Mouse (Mus musculus) frontal cortex, adult 2 months (tissue): ENCODE data around the gene Tfe3. TPM values are rescaled to one million over a fixed set of nuclear protein-coding genes. Genes with fewer than 3 reads are reported as not detected.
"Not testable (repeated sequence)": the region's sequence is repeated elsewhere in the genome, so short reads cannot be mapped to it uniquely, and the experiment has no call there.

ENCODE experiments used
- DNase-seq, 2 experiments: peaks; one replicate each; pipeline ENCODE4 v3.0.0; 2022; ENCODE audit warnings: low spot score in 1 of 2; ENCODE audit errors: extremely low spot score in 1 of 2
- polyA plus RNA-seq: library from polyadenylated mRNA; depleted of rRNA; stranded (reverse); fragments of >200 nt; gene quantifications from 2 replicates; pipeline ENCODE4 v1.2.3, GENCODE M21; 2012; rRNA removed

Tfe3 gene
- 23.8 and 25.1 TPM in 2 replicates for polyA plus RNA-seq

GRCm38 (mm10) chrX:7762137-7762920 lies at the start of gene Tfe3:
Gene Tfe3, plus strand, starts transcription at chrX:7762560.
- DNase-seq, result peak; percentile 91

DNA sequence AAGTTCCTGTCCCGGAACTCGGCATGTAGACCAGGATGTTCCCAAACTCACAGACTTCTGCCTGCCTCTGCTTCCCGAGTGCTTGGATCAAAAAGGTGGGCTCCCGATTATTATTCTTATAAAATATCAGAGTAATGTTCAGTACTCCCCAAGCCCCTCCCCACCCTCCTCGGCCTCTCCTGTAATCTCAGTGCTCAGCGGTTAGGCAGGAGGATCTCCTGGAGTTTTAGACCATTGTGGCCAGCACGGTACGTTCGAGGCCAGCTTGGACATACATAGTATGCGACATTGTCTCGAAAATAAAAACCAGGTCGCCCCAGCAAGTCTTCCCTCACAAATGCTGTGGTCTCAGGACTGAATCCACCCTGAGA lies 48.6 kb upstream of the Tfe3 start:
- DNase-seq, result not testable (repeated sequence)

- DNase-seq, result peak; percentile 93 to 94
These were observed 48.0 kb upstream of the Tfe3 start, which contains the start of gene Wdr45 for GRCm38 (mm10) chrX:7714135-7714899. Gene Wdr45, plus strand, starts transcription at chrX:7714333.

GRCm38 (mm10) chrX:7716058-7716457 lies 46.3 kb upstream of the Tfe3 start:
- not testable (repeated sequence) for DNase-seq

GRCm38 (mm10) chrX:7721514-7722281 lies 40.7 kb upstream of the Tfe3 start, which contains the start of gene Gm45208:
Gene Gm45208, plus strand, starts transcription at chrX:7722245.
- peak; percentile 45 to 70 for DNase-seq

DNA sequence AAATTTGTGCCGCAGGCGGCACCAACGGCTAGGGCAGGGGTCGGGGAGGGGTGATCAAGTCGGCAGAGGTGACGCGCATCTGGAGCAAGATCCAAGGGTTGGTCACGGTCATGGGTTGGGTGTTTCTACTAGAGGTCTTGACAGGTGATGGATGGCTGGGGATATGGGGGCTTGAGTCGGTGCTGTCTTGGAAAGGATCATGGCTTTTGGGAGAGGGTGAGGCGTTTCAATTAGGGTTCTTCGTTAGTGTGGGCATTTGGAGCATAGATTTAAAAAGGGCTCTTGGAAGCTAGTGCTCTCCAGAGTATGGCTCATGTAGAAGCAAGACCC lies 40.1 kb upstream of the Tfe3 start:
- no peak for DNase-seq

- no peak for DNase-seq
These were observed 39.7 kb upstream of the Tfe3 start for GRCm38 (mm10) chrX:7722691-7723090.

DNA sequence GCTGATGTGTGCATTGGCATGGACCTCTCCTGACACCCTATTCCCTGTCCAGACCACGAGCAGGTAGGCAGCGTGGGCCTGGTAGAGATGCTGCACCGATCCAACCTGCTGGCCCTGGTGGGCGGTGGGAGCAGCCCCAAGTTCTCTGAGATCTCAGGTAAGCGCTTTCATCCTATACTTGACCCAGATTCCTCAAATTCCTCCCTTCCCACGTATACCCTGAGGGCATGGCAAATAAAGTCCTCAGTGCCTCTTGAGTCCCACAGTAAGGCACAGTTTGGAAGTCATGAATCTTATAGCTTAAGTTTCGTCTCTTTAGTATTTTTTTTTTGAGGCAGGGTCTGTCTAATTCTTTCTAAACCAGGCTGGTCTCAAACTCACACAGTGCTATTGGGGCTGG lies 38.2 kb upstream of the Tfe3 start:
- DNase-seq, result no peak

DNA sequence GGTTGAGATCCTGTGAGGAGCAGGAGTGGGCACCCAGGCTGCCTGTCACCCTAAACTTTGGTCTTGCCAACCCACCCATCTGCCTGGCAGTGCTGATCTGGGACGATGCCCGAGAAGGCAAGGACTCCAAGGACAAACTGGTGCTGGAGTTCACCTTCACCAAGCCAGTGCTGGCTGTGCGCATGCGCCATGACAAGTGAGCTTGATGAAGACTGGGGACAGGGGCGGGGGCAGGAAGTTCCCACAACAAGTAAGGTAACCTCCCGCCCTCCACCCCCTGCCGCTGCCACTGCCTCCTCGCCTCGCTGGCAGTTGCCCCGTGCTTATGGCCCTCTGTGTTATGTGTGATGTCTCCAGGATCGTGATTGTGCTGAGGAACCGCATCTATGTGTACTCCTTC lies 36.5 kb upstream of the Tfe3 start:
- no peak for DNase-seq

DNA sequence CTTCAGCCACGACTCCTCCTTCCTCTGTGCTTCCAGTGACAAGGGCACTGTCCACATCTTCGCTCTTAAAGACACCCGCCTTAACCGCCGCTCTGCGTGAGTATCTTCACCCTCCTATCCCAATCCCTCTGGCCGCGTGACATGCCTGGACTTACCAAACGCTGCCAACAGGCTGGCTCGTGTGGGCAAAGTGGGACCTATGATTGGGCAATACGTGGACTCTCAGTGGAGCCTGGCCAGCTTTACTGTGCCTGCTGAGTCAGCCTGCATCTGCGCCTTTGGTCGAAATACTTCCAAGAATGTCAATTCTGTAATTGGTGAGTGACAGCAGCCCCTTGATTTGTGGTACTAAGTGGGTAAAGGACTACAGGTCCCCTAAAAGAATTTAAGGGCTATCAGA lies 35.2 kb upstream of the Tfe3 start:
- DNase-seq, result no peak

DNA sequence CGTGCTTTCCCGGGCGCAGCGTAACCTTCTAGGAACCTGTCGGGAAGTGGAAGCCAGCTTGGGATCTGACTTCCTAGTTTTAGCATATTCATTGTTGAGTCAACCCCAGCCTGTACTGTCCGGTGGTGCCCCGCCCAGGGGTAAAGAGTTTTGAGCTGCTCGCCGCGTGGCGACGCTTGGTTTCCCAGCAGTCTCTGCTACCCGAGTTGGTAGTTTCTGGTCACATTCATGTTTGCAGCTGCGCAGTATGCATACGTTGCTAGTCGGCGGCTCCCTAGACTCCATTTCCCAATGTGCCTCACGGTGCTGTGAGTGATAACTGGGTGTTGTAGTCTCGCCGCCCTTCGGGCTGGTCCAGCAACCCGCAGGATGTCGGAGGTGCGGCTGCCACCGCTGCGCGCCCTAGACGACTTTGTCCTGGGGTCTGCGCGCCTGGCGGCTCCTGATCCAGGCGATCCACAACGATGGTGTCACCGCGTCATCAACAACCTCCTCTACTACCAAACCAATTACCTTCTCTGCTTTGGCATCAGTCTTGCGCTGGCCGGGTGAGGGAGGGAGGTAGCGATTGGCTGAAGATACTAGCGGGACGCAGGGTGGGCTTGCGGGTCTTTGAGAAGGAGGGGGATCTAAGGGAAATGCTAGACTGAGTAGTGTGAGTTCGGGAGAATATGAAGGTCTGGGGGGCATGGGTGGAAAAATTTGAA lies 34.0 kb upstream of the Tfe3 start, which contains the start of gene Praf2:
Gene Praf2, plus strand, starts transcription at position 225 of the 707 bp plus-strand sequence.
- DNase-seq, result peak; percentile 81 to 88

- no peak for DNase-seq
These were observed 33.5 kb upstream of the Tfe3 start for GRCm38 (mm10) chrX:7728922-7729265.

- peak in 1 of 2 experiments; percentile 52 for DNase-seq
These were observed 28.7 kb upstream of the Tfe3 start for GRCm38 (mm10) chrX:7733571-7734156.

DNA sequence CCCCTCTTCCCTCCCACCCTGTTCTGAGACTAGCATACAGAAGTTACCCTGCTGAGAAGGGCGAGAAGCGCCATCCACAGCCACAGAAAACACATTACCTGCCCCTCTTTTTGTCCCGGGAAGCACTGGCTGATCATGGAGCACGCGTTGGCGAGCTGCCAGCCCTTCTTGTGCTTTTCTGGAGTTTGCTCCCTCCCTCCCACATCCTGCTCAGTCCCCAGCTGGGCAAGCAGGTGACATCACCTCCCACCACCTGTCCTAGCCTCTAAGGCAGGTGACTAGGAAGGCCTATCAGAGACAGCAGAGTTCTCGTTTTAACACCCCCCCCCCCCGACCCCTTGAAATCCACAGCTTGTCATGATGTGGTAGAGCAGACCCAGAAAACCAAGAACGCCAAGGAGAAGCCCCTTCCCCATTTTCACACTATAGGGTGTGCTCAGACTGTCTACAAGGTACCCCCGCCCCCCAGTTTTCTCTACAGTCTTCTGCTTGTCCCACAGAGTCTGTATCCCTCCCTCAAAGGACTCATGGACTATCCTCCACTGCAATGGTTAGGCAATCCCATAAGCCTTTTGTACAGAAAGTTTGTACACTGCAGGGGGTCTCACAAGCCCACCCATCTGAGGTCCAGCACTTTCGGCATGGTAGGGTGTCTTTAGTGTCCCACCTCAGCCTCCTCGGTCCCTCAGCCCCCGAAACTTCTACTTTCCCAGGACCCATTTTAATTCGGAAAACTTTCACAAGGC lies 22.9 kb upstream of the Tfe3 start:
- DNase-seq, result no peak

- no peak for DNase-seq
These were observed 22.1 kb upstream of the Tfe3 start for GRCm38 (mm10) chrX:7740082-7740819.

DNA sequence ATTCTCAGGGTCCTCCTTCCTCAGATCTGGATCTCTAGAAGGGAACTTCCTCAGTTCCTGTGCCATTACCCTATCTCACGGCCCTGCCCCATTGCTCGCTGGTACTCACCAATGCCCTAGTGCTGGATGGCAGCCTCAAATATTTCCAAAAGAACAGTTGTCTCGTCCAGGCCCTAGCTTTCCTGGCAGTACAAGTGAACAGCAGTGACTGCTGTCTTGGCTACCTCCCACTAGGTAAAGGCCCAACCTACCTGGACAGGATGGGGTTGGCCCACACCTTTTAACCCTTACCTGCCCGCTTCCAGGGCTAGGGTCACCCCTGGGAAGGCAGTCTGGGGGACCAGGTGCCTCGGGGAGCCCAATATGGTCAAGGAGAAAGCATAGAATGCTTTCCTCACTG lies 21.3 kb upstream of the Tfe3 start:
- DNase-seq, result no peak

DNA sequence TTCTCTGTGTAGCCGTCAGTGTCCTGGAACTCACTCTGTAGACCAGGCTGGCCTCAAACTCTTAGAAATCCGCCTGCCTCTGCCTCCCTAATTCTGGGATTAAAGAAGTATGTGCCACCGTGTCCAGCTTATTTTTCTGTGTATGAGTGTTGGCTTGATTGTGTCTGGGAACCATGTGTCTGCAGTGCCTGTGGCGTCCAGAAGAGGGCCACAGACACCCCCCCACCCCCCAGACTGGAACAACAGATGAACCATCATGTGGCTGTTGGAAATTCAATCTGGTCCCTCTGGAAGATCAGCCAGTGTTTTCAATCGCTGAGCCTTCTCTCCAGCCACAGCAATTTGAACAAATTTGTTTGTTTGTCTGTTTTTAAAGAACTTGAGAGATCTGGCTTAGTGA lies 18.9 kb upstream of the Tfe3 start:
- DNase-seq, result no peak

GRCm38 (mm10) chrX:7744940-7745339 lies 17.4 kb upstream of the Tfe3 start:
- DNase-seq, result no peak

DNA sequence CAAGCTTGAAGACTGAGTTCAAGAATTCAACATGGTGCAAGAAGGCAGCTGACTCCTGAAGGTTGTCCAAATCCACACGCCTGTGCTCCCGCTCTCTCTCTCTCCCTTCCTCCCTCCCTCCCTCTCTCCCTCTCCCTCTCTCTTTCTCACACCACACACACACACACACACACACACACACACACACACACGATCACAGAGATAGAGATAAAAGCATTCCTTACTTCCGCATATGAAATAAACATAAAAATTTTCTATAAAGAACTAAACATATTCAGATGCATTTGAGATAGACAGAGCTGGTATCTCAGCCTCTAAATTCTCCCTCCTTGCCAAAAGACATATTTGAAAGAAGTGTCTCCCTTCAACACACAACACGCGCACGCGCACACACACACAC lies 16.9 kb upstream of the Tfe3 start:
- DNase-seq, result no peak
